Mouse (Mus musculus) kidney, postnatal 36 days (tissue): Measurements from ENCODE around the gene Kcne1l.

Source experiments
- DNase-seq, 2 experiments: peaks; one replicate each; pipeline ENCODE4 v3.0.0; 2021 to 2022; ENCODE audit warnings: mixed read lengths in 2 of 2

Gene Kcne1l

GRCm38 (mm10) chrX:142305869-142306581, at the start of gene Kcne1l:
Kcne1l (minus strand) TSS chrX:142306294.
- DNase-seq = peak in 1 of 2 experiments; percentile 3

GRCm38 (mm10) chrX:142336207-142336606, 30.1 kb upstream of the Kcne1l start:
- no peak for DNase-seq

GRCm38 (mm10) chrX:142335502-142335901, 29.4 kb upstream of the Kcne1l start:
- DNase-seq = no peak

GRCm38 (mm10) chrX:142325760-142326159, 19.7 kb upstream of the Kcne1l start:
- DNase-seq = peak in 1 of 2 experiments; percentile 21

- DNase-seq = peak; percentile 16 to 47
Measured at GRCm38 (mm10) chrX:142316106-142316505, 10.0 kb upstream of the Kcne1l start.

GRCm38 (mm10) chrX:142315270-142315669, 9.2 kb upstream of the Kcne1l start:
- peak in 1 of 2 experiments; percentile 2 for DNase-seq

- DNase-seq = peak; percentile 64 to 78
Measured at GRCm38 (mm10) chrX:142314307-142315024, 8.4 kb upstream of the Kcne1l start.

- no peak for DNase-seq
Measured at GRCm38 (mm10) chrX:142310431-142310830, 4.3 kb upstream of the Kcne1l start.

GRCm38 (mm10) chrX:142305010-142305868, 855 bp downstream of the Kcne1l start:
- DNase-seq = peak in 1 of 2 experiments; percentile 2

GRCm38 (mm10) chrX:142304592-142304991, 1.5 kb downstream of the Kcne1l start:
- no peak for DNase-seq

- peak; percentile 74 to 77 for DNase-seq
Measured at GRCm38 (mm10) chrX:142303456-142303855, 2.6 kb downstream of the Kcne1l start.

GRCm38 (mm10) chrX:142285905-142286304, 20.2 kb downstream of the Kcne1l start:
- no peak for DNase-seq

GRCm38 (mm10) chrX:142276573-142276972, 29.5 kb downstream of the Kcne1l start:
- DNase-seq = no peak

- no peak for DNase-seq
Measured at GRCm38 (mm10) chrX:142276031-142276430, 30.1 kb downstream of the Kcne1l start.
